Mouse (Mus musculus) myocyte (in vitro differentiated cells): ENCODE measurements around the gene Btn1a1. TPM values are rescaled to one million over a fixed set of nuclear protein-coding genes. Genes with fewer than 3 reads are reported as not detected.

Experiments
- H3K27me3 ChIP-seq: one replicate; pipeline ENCODE4 v1.6.1; 2011; ENCODE audit not compliant: control insufficient read depth, insufficient read depth, insufficient read length
- H3K36me3 ChIP-seq: one replicate; pipeline ENCODE4 v1.6.1; 2011; ENCODE audit not compliant: control insufficient read depth, insufficient read depth
- H3K4me2 ChIP-seq: one replicate; pipeline ENCODE4 v1.6.1; 2011; ENCODE audit warnings: low read depth, control low read depth
- H3K4me3 ChIP-seq: one replicate; pipeline ENCODE4 v1.5.1; 2011; ENCODE audit warnings: mild to moderate bottlenecking, control low read depth, moderate library complexity
- H3K79me2 ChIP-seq: one replicate; pipeline ENCODE4 v1.6.1; 2011; ENCODE audit not compliant: control insufficient read depth, insufficient read depth
- H3ac ChIP-seq: one replicate; pipeline ENCODE4 v1.6.1; 2011; ENCODE audit not compliant: control insufficient read depth, insufficient read length
- CEBPB ChIP-seq: IDR thresholded peaks from 2 replicates; pipeline ENCODE4 v1.6.1; 2011; ENCODE audit warnings: mild to moderate bottlenecking, moderate library complexity; ENCODE audit not compliant: poor library complexity, insufficient read depth, severe bottlenecking
- E2F4 ChIP-seq: IDR thresholded peaks from one replicate; pipeline ENCODE4 v1.6.1; 2011; ENCODE audit warnings: mild to moderate bottlenecking, control low read depth, moderate library complexity; ENCODE audit not compliant: insufficient read depth
- MAX ChIP-seq: IDR thresholded peaks from one replicate; pipeline ENCODE4 v1.6.1; 2011; ENCODE audit warnings: low read depth, mild to moderate bottlenecking, control low read depth
- MYOD1 ChIP-seq, 3 experiments: IDR thresholded peaks; one replicate each; pipeline ENCODE4 v1.6.1; 2011; ENCODE audit warnings: control low read depth in 2 of 3, low read depth in 2 of 3, mild to moderate bottlenecking in 2 of 3, moderate library complexity in 1 of 3; ENCODE audit not compliant: insufficient read length in 2 of 3, control insufficient read depth in 1 of 3
- MYOG ChIP-seq, 3 experiments: IDR thresholded peaks; one replicate each; pipeline ENCODE4 v1.6.1; 2011; ENCODE audit warnings: control low read depth in 2 of 3, low read depth in 2 of 3, mild to moderate bottlenecking in 2 of 3; ENCODE audit not compliant: insufficient read length in 2 of 3, control insufficient read depth in 1 of 3, insufficient read depth in 1 of 3
- POLR2A ChIP-seq: IDR thresholded peaks from one replicate; pipeline ENCODE4 v1.6.1; 2011; ENCODE audit warnings: low read depth, mild to moderate bottlenecking, control low read depth, moderate library complexity; ENCODE audit not compliant: insufficient read length
- POLR2AphosphoS2 ChIP-seq: IDR thresholded peaks from one replicate; pipeline ENCODE4 v1.6.1; 2011; ENCODE audit warnings: low read depth, control low read depth; ENCODE audit not compliant: insufficient read length
- REST ChIP-seq: IDR thresholded peaks from one replicate; pipeline ENCODE4 v1.6.1; 2011; ENCODE audit warnings: mild to moderate bottlenecking, control low read depth, moderate library complexity; ENCODE audit not compliant: insufficient read depth, insufficient read length
- SRF ChIP-seq: IDR thresholded peaks from one replicate; pipeline ENCODE4 v1.6.1; 2011; ENCODE audit warnings: low read depth; ENCODE audit not compliant: control insufficient read depth, insufficient read length
- TCF12 ChIP-seq: IDR thresholded peaks from one replicate; pipeline ENCODE4 v1.6.1; 2011; ENCODE audit warnings: mild to moderate bottlenecking, control low read depth; ENCODE audit not compliant: poor library complexity, insufficient read depth, severe bottlenecking
- TCF3 ChIP-seq: IDR thresholded peaks from one replicate; pipeline ENCODE4 v1.6.1; 2011; ENCODE audit warnings: low read depth, control low read depth; ENCODE audit not compliant: insufficient read length
- USF1 ChIP-seq: IDR thresholded peaks from one replicate; pipeline ENCODE4 v1.6.1; 2011; ENCODE audit warnings: low read depth, mild to moderate bottlenecking, control low read depth, moderate library complexity
- polyA plus RNA-seq: library from polyadenylated mRNA; unstranded; fragments of >200 nt; fragmentation: generic; extraction: Trizol; gene quantifications from one replicate; pipeline ENCODE4 v1.2.1, GENCODE M21; 2012; ENCODE audit warnings: missing spikeins

Gene Btn1a1
- polyA plus RNA-seq, 1 experiment: 0.02 TPM

DNA sequence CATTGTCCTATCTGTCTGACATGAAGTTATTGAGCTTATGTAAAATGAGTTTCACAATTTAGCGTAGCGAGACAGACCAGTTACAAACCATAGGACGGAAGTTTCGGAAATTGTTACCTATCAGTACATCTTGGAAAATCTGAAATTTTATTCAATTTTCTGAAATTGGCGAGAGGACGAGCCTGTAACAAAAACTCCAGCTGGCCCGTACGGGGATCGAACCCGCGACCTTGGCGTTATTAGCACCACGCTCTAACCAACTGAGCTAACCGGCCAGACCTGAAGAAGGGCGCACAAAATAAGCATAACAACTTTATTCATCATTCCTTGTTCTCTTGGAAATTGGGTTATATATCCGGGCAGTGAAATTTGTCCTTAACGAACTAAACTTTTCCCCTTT lies 27.8 kb downstream of the Btn1a1 start:
- no peaks in the 10 kb centered on the region for H3K36me3 ChIP-seq
- 0 out of 2 replicates have a peak, but pooled peaks have one; percentile 34 for TF ChIP-seq CEBPB
- no peak for TF ChIP-seq USF1
- peak overlapping the region; percentile 90 for H3K4me2 ChIP-seq
- H3K27me3 ChIP-seq: no peaks in the 10 kb centered on the region
- peak overlapping the region; percentile 35 for H3K4me3 ChIP-seq
- no peak overlapping the region for H3ac ChIP-seq
- no peaks in the 10 kb centered on the region for H3K79me2 ChIP-seq

DNA sequence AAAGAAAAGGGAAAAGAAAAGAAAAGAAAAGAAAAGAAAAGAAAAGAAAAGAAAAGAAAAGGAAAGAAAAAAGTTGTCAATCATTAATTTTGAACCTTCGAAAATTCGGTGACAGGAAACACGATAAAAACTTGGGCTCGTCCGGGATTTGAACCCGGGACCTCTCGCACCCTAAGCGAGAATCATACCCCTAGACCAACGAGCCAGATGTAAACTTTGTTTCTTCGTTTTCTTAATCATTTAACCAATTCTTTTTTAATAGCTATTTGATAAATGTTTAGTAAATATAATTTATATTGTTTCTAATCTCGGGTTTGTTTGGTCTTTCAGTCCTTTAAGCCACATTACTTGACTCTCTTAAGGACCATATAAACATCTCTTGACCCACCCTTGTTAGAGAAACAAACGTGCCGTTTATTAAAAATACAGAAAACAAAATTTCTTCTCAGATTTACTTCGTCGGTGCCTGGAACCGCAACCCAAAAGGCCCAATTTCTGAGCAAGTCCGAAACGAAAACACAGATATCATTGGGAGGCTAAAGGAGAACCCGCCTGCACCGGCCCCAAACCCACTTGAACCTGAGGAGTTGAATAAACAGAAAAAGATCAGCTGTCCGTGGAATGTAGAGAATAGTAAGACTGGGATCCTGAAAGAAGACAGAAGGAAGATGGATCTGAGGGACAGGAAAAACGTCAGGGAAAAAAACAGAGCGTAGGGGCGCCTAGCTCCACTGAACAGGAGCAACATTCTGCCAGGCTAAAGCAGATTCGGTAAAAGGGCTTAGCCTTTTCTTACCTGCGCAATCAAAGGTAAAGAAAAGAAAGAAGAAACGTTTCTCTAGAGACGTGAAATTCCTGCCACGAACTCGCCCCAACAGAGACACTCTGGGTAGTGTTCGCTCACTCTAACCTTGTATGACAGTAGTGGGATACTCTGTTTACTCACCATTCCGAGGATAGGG lies 28.6 kb downstream of the Btn1a1 start:
- peak overlapping the region; percentile 67 for H3K4me2 ChIP-seq
- no peak for TF ChIP-seq MAX
- TF ChIP-seq MYOD1 (IDR thresholded peaks at IDR 0.05; ENCODE audit: control insufficient read depth in 1 of 3, insufficient read length in 2 of 3, low read depth in 2 of 3): no peak
- H3K79me2 ChIP-seq: no peaks in the 10 kb centered on the region
- H3K27me3 ChIP-seq: no peaks in the 10 kb centered on the region
- no peak overlapping the region for H3ac ChIP-seq
- H3K36me3 ChIP-seq: no peaks in the 10 kb centered on the region
- H3K4me3 ChIP-seq: peak overlapping the region; percentile 35

DNA sequence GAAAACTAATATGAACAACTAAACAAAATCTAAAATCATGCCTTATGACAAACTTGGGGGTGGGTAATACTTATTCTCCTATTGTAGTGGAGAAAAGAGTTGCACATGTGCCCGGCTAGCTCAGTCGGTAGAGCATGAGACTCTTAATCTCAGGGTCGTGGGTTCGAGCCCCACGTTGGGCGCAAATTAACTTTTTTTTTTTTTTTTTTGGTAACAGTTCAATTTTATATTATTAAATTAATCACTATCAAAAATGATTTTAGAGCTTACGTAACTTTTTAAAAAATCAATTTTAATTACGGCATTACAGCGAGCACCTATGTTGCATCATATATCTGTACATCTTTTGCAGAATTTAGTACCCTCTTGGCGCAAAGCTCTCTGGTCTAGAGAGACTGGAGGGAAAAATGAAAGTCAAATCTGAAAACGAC lies 29.5 kb downstream of the Btn1a1 start:
- Histone ChIP-seq H3ac (no peak overlapping the region), H3K36me3 (no peaks in the 10 kb centered on the region), H3K4me3 (peak overlapping the region; percentile 35), H3K27me3 (no peaks in the 10 kb centered on the region), H3K79me2 (no peaks in the 10 kb centered on the region), H3K4me2 (peak overlapping the region; percentile 89)
- TF ChIP-seq MYOD1 (IDR thresholded peaks at IDR 0.05; ENCODE audit: control insufficient read depth in 1 of 3, insufficient read length in 2 of 3, low read depth in 2 of 3): no peak
- no peak for TF ChIP-seq USF1
- TF ChIP-seq MAX: no peak
- no peak for TF ChIP-seq REST
- no peak for TF ChIP-seq POLR2AphosphoS2
- TF ChIP-seq CEBPB: 0 out of 2 replicates have a peak, but pooled peaks have one; percentile 6

DNA sequence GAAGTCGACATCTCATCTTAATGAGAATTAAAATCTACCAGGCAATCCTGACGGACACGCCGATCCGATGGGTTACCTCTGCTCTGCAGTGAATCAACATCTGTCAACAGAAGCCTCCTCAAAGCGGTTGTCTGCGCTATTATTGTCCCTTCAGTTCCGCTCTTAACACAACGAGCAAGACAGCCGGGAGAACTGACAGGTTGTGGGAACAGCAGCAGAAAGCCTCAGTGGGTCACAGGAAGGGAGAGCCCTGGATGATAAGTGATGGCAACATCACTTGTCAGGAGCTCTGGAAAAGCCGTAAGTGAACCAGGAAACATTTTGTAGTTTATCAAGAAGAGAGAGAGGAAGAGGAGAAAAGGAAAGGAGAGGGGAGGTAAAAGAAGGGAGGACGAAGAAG lies 30.0 kb downstream of the Btn1a1 start:
- Histone ChIP-seq H3K79me2 (no peaks in the 10 kb centered on the region), H3ac (no peak overlapping the region), H3K4me3 (peak overlapping the region; percentile 35), H3K27me3 (no peaks in the 10 kb centered on the region), H3K36me3 (no peaks in the 10 kb centered on the region), H3K4me2 (peak overlapping the region; percentile 89)
- TF ChIP-seq USF1 (no peak), TCF12 (no peak), REST (no peak), CEBPB (no peak), TCF3 (no peak)

DNA sequence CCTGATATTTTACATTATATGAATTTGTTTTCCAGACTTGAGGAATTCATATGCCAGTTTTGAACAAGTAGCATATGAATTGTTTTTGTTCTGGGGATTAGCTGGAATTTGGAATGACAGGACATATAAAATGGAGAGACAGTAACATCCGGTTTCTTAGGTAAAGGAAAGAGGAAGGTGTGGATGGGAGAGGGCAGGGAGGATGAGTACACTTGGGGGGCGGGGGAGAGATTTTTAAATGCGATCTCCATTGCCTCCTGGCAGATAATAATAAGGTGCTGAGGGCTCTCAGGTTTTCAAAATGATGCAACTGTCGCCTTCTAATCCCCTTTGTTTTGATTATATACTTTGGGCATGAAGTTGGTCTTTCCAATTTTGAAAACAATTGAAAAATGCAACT lies 30.5 kb downstream of the Btn1a1 start:
- H3K27me3 ChIP-seq: no peaks in the 10 kb centered on the region
- TF ChIP-seq CEBPB (no peak), MYOG (IDR thresholded peaks at IDR 0.05; ENCODE audit: control insufficient read depth in 1 of 3, insufficient read depth in 1 of 3, insufficient read length in 2 of 3, low read depth in 2 of 3) (no peak), POLR2A (no peak), POLR2AphosphoS2 (no peak), TCF12 (no peak), REST (no peak), MYOD1 (IDR thresholded peaks at IDR 0.05; ENCODE audit: control insufficient read depth in 1 of 3, insufficient read length in 2 of 3, low read depth in 2 of 3) (no peak), USF1 (no peak), MAX (no peak), SRF (no peak), TCF3 (no peak), E2F4 (no peak)
- H3ac ChIP-seq: no peak overlapping the region
- H3K4me2 ChIP-seq: peak overlapping the region; percentile 89
- no peaks in the 10 kb centered on the region for H3K36me3 ChIP-seq
- no peaks in the 10 kb centered on the region for H3K79me2 ChIP-seq
- H3K4me3 ChIP-seq: peak overlapping the region; percentile 35
